In genomic region chr4:23173811-23174210, GRCm38 (mm10) we compare ENCODE assay signal across 17 mouse cellular contexts.
"Had no signal": no experiment of that assay in that cellular context is flagged by ENCODE, and none has a peak within 500 bp of the region (broad histone marks: within the 10 kb centered on the region; RNA-seq: fewer than 3 reads in every experiment).

No protein-coding gene starts in this region.

- DNase-seq: kidney, adult 2 months; kidney, postnatal 10 days; kidney, postnatal 36 days; layer of hippocampus, postnatal 36 days; liver, embryonic 13.5 days; lung, adult 2 months; lung, postnatal 14 days; lung, postnatal 4 days; right cerebral cortex, postnatal 25 days; spleen, adult 18-20 months; thymus, postnatal 25 days had no signal

- H3K27me3 ChIP-seq: kidney, embryonic 15.5 days; liver, embryonic 13.5 days; midbrain, embryonic 12.5 days; neural tube, embryonic 12.5 days; neural tube, embryonic 15.5 days; stomach, embryonic 15.5 days had no signal

- H3K4me1 ChIP-seq: kidney, embryonic 15.5 days; liver, embryonic 13.5 days; midbrain, embryonic 12.5 days; neural tube, embryonic 12.5 days; neural tube, embryonic 15.5 days; stomach, embryonic 15.5 days had no signal

- H3K27ac ChIP-seq: kidney, embryonic 15.5 days; left cerebral cortex, adult 2 months; liver, embryonic 13.5 days; midbrain, embryonic 12.5 days; neural tube, embryonic 12.5 days; neural tube, embryonic 15.5 days; stomach, embryonic 15.5 days had no signal

- H3K9ac ChIP-seq: kidney, embryonic 15.5 days; liver, embryonic 13.5 days; midbrain, embryonic 12.5 days; neural tube, embryonic 12.5 days; neural tube, embryonic 15.5 days; stomach, embryonic 15.5 days had no signal

- H3K4me3 ChIP-seq: kidney, embryonic 15.5 days; left cerebral cortex, adult 2 months; liver, embryonic 13.5 days; midbrain, embryonic 12.5 days; neural tube, embryonic 12.5 days; neural tube, embryonic 15.5 days; stomach, embryonic 15.5 days had no signal

- H3K9me3 ChIP-seq: kidney, embryonic 15.5 days; liver, embryonic 13.5 days; midbrain, embryonic 12.5 days; neural tube, embryonic 12.5 days; neural tube, embryonic 15.5 days; stomach, embryonic 15.5 days had no signal

- H3K36me3 ChIP-seq: kidney, embryonic 15.5 days; liver, embryonic 13.5 days; midbrain, embryonic 12.5 days; neural tube, embryonic 12.5 days; neural tube, embryonic 15.5 days; stomach, embryonic 15.5 days had no signal

- H3K4me2 ChIP-seq: kidney, embryonic 15.5 days; liver, embryonic 13.5 days; midbrain, embryonic 12.5 days; neural tube, embryonic 12.5 days; neural tube, embryonic 15.5 days; stomach, embryonic 15.5 days had no signal
